Mouse (Mus musculus): Measurements from ENCODE around the gene Cd180.

Gene Cd180

DNA sequence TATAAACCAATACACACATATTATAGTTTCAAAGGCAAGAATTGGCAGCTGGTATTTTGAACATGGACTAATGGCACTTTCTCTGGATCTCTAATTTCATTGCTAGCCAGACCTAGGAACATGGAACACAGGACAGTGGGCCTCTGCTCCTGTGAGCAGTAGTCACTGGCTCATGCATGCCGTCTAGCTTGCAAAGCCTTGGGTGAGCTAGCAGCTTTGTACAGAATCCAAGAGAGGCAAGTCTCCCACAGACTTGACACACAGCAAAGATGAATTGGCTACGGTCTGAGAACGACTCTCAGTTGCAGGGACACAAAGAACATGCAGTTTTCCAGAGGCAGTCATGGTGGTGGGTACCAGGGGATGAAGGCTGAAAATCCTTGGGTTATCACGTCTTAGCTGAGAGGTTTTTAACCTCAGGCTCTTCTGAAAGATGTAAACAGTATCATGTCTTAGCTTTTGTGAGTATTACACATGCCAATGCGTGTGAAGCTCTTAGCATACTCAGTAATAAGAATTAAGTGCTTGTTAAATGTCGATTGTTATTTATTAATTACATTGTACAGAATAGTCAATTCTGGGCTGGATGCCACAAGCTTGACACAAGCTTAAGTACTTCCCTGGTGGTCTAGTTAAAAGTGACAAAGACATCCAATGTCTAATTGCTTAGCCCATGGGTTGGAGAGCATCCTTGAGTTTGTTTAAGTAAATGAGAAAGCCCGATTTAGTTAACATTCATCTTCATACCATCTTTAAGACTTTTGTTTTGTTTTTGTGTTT, 90.4 kb downstream of the Cd180 start:
- DNase-seq (ENCODE audit: low spot score), result no peak

DNA sequence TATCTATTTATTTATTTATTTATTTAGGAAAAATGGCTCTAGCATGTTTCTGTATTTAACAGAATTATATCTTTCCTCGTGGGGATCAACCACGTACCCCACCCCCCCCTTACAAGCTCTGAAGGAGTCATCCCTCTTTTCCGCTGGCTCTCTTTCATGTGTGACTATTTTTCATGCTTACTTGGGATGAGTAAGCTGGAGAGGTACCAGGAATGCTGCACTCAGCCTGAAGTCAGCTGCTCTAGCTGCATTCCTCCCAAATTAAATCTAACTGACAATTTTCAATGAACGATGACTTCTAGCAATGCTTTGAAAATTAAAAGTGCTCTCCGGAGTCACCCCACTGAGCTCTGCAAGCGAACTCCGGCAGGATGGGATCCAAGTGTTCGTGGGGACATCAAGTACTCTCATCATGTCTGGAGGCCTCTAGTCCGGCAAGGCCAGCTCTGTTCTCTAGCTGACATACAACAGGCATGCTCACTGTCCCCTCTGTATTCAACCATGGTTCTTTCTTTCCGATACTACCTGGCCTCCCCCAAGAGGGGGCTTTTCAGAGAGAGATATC, 93.4 kb downstream of the Cd180 start:
- DNase-seq (ENCODE audit: low spot score), result no peak
